Mouse (Mus musculus) limb, embryonic 10.5 days (tissue): ENCODE data around the gene Ccr5. TPM values are rescaled to one million over a fixed set of nuclear protein-coding genes. Genes with fewer than 3 reads are reported as not detected.
"Not testable (repeated sequence)": the region's sequence is repeated elsewhere in the genome, so short reads cannot be mapped to it uniquely, and the experiment has no call there.

Source experiments
- DNase-seq: peaks from one replicate; pipeline ENCODE4 v3.0.0-alpha.2; 2017; ENCODE audit warnings: low spot score
- H3K27ac ChIP-seq: fragments of 300-500 bp; sonication (generic); 2 replicates; pipeline ENCODE4 v1.5.1; 2016; ENCODE audit warnings: mild to moderate bottlenecking
- H3K27me3 ChIP-seq: fragments of 300-500 bp; sonication (generic); 2 replicates; pipeline ENCODE4 v1.6.1; 2016; ENCODE audit warnings: low read depth, mild to moderate bottlenecking; ENCODE audit not compliant: poor library complexity, severe bottlenecking
- H3K36me3 ChIP-seq: fragments of 300-500 bp; sonication (generic); 2 replicates; pipeline ENCODE4 v1.6.1; 2016; ENCODE audit warnings: mild to moderate bottlenecking, moderate library complexity
- H3K4me1 ChIP-seq: fragments of 300-500 bp; sonication (generic); 2 replicates; pipeline ENCODE4 v1.6.1; 2016
- H3K4me3 ChIP-seq: fragments of 300-500 bp; sonication (generic); 2 replicates; pipeline ENCODE4 v1.5.1; 2016; ENCODE audit warnings: mild to moderate bottlenecking, moderate library complexity
- H3K9me3 ChIP-seq: fragments of 300-500 bp; sonication (generic); replicated peaks from 2 replicates; pipeline ENCODE4 v1.6.1; 2016; ENCODE audit warnings: mild to moderate bottlenecking
- WGBS: fragments of 180-500 bp; shearing (Covaris S2); methylation state at CpG from one replicate; pipeline ENCODE4 v1.1.7; 2016; 5-methylcytosine and 5-hydroxymethylcytosine counted together
- polyA plus RNA-seq: library from polyadenylated mRNA; unstranded; fragments of >200 nt; fragmentation: Nextera tagmentation; extraction: Ambion mirVana; gene quantifications from 2 replicates; pipeline ENCODE4 v1.2.1, GENCODE M21; 2016

Gene Ccr5
- polyA plus RNA-seq, 1 experiment from 2014 or later = 0.15 TPM

- H3K4me3 ChIP-seq = no peak overlapping the region
- H3K4me1 ChIP-seq = no peaks in the 10 kb centered on the region
- H3K27me3 ChIP-seq = no peaks in the 10 kb centered on the region
- WGBS = 76% methylated on average over 1 of the region's 1 CpGs
- no peaks in the 10 kb centered on the region for H3K9me3 ChIP-seq
- no peaks in the 10 kb centered on the region for H3K36me3 ChIP-seq
- no peak overlapping the region for H3K27ac ChIP-seq
- DNase-seq = no peak
Measured at GRCm38 (mm10) chr9:124113777-124114176, 7.6 kb upstream of the Ccr5 start.

GRCm38 (mm10) chr9:124118489-124118888, 2.9 kb upstream of the Ccr5 start:
- no peak for DNase-seq

GRCm38 (mm10) chr9:124125576-124125975, 4.2 kb downstream of the Ccr5 start:
- H3K4me3 ChIP-seq = no peak overlapping the region
- H3K27me3 ChIP-seq = no peaks in the 10 kb centered on the region
- DNase-seq = no peak
- no peaks in the 10 kb centered on the region for H3K4me1 ChIP-seq
- H3K27ac ChIP-seq = no peak overlapping the region
- 89% methylated on average over 11 of the region's 11 CpGs for WGBS
- no peaks in the 10 kb centered on the region for H3K36me3 ChIP-seq
- H3K9me3 ChIP-seq = no peaks in the 10 kb centered on the region

More at GRCm38 (mm10) chr9:124118489-124118888, 2.9 kb upstream of the Ccr5 start:
- Histone ChIP-seq H3K4me1 (no peaks in the 10 kb centered on the region), H3K27me3 (no peaks in the 10 kb centered on the region), H3K36me3 (no peaks in the 10 kb centered on the region), H3K4me3 (no peak overlapping the region), H3K9me3 (no peaks in the 10 kb centered on the region), H3K27ac (no peak overlapping the region)
- WGBS = 94% methylated on average over 1 of the region's 1 CpGs

- 42% methylated on average over 5 of the region's 5 CpGs for WGBS
- Histone ChIP-seq H3K36me3 (no peaks in the 10 kb centered on the region), H3K9me3 (no peaks in the 10 kb centered on the region), H3K27ac (no peak overlapping the region), H3K27me3 (no peaks in the 10 kb centered on the region), H3K4me1 (no peaks in the 10 kb centered on the region), H3K4me3 (no peak overlapping the region)
- DNase-seq = no peak
Measured at GRCm38 (mm10) chr9:124126373-124126772, 5.0 kb downstream of the Ccr5 start.

- Histone ChIP-seq H3K27ac (no peak overlapping the region), H3K27me3 (no peaks in the 10 kb centered on the region), H3K36me3 (no peaks in the 10 kb centered on the region), H3K4me1 (no peaks in the 10 kb centered on the region), H3K9me3 (no peaks in the 10 kb centered on the region), H3K4me3 (no peak overlapping the region)
- DNase-seq = no peak
- WGBS = 59% methylated on average over 4 of the region's 4 CpGs
Measured at GRCm38 (mm10) chr9:124127412-124127811, 6.1 kb downstream of the Ccr5 start.

- no peaks in the 10 kb centered on the region for H3K36me3 ChIP-seq
- DNase-seq = peak; percentile 30
- WGBS = 2% methylated on average over 1 of the region's 1 CpGs
- no peak overlapping the region for H3K27ac ChIP-seq
- no peak overlapping the region for H3K4me3 ChIP-seq
- no peaks in the 10 kb centered on the region for H3K4me1 ChIP-seq
- H3K27me3 ChIP-seq = no peaks in the 10 kb centered on the region
- H3K9me3 ChIP-seq = no peaks in the 10 kb centered on the region
Measured at GRCm38 (mm10) chr9:124128379-124128778, 7.0 kb downstream of the Ccr5 start.

GRCm38 (mm10) chr9:124132899-124133298, 11.6 kb downstream of the Ccr5 start:
- not testable (repeated sequence) for H3K9me3 ChIP-seq, H3K4me1 ChIP-seq, H3K36me3 ChIP-seq, H3K27ac ChIP-seq, H3K4me3 ChIP-seq, DNase-seq, H3K27me3 ChIP-seq
- WGBS = 78% methylated on average over 2 of the region's 2 CpGs

GRCm38 (mm10) chr9:124134919-124135318, 13.6 kb downstream of the Ccr5 start:
- H3K4me3 ChIP-seq, DNase-seq, H3K27ac ChIP-seq, H3K36me3 ChIP-seq, H3K4me1 ChIP-seq, H3K9me3 ChIP-seq, H3K27me3 ChIP-seq: not testable (repeated sequence)
- WGBS = 88% methylated on average over 1 of the region's 1 CpGs

- whole genome bisulfite sequencing = 77% methylated on average over 11 of the region's 11 CpGs
- H3K27me3 ChIP-seq = no peaks in the 10 kb centered on the region
- H3K4me1 ChIP-seq = no peaks in the 10 kb centered on the region
- no peak overlapping the region for H3K4me3 ChIP-seq
- H3K36me3 ChIP-seq = no peaks in the 10 kb centered on the region
- H3K27ac ChIP-seq = no peak overlapping the region
- no peaks in the 10 kb centered on the region for H3K9me3 ChIP-seq
- no peak for DNase-seq
Measured at GRCm38 (mm10) chr9:124137619-124138018, 16.3 kb downstream of the Ccr5 start.

- no peaks in the 10 kb centered on the region for H3K9me3 ChIP-seq
- 54% methylated on average over 4 of the region's 4 CpGs for WGBS
- no peak for DNase-seq
- no peaks in the 10 kb centered on the region for H3K36me3 ChIP-seq
- H3K27me3 ChIP-seq = no peaks in the 10 kb centered on the region
- H3K4me1 ChIP-seq = no peaks in the 10 kb centered on the region
- H3K4me3 ChIP-seq = no peak overlapping the region
- H3K27ac ChIP-seq = no peak overlapping the region
Measured at GRCm38 (mm10) chr9:124138055-124138775, 16.9 kb downstream of the Ccr5 start.

GRCm38 (mm10) chr9:124143678-124144077, 22.3 kb downstream of the Ccr5 start:
- H3K4me1 ChIP-seq = no peaks in the 10 kb centered on the region
- WGBS = 85% methylated on average over 1 of the region's 1 CpGs
- no peak overlapping the region for H3K4me3 ChIP-seq
- H3K27ac ChIP-seq = no peak overlapping the region
- no peak for DNase-seq
- H3K27me3 ChIP-seq = no peaks in the 10 kb centered on the region
- no peaks in the 10 kb centered on the region for H3K9me3 ChIP-seq
- H3K36me3 ChIP-seq = no peaks in the 10 kb centered on the region

- H3K27ac ChIP-seq = no peak overlapping the region
- H3K4me3 ChIP-seq = no peak overlapping the region
- H3K4me1 ChIP-seq = no peaks in the 10 kb centered on the region
- no peaks in the 10 kb centered on the region for H3K27me3 ChIP-seq
- no peaks in the 10 kb centered on the region for H3K36me3 ChIP-seq
- no peaks in the 10 kb centered on the region for H3K9me3 ChIP-seq
- DNase-seq = no peak
Measured at GRCm38 (mm10) chr9:124146307-124146706, 25.0 kb downstream of the Ccr5 start.
